9 mouse cellular contexts compared by ENCODE assay signal in the genomic region with DNA sequence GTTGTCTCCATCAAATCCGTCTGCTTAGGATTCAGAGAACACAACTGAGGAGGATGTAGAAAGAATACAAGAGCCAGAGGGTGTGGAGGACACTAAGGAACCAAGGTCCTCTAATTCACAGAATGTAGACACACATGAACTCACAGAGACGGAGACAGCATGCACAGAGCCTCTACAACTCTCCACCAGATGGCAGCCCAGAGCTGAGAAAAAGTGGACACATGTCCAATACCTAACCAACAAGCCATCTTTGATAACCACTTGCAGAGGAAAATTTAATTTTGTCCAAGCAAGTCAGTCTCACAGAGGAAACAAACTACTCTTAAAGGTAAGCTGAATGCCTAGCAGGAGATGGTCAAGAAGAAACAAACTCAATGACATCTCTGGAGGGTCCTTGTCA. TPM values are rescaled to one million over a fixed set of nuclear protein-coding genes. Genes with fewer than 3 reads are reported as not detected.
DNase-seq lines count a peak whose midpoint lies in the region; ATAC-seq lines count a peak whose summit lies in the region.
"Had no signal": no experiment of that assay in that cellular context is flagged by ENCODE, and none has a peak within 500 bp of the region (broad histone marks: within the 10 kb centered on the region; RNA-seq: fewer than 3 reads in every experiment).

No protein-coding gene starts in this region.

- no peaks in the 10 kb centered on the region for H3K36me3 ChIP-seq in kidney, embryonic 16.5 days (ENCODE audit: insufficient read depth, low read length)
- H3K36me3 ChIP-seq in liver, embryonic 11.5 days (ENCODE audit: control insufficient read depth, insufficient read depth, low read length) = no peaks in the 10 kb centered on the region
- H3K36me3 ChIP-seq: embryonic facial prominence, embryonic 13.5 days had no signal

- no peaks in the 10 kb centered on the region for H3K9me3 ChIP-seq in kidney, embryonic 16.5 days (ENCODE audit: low read length)
- no peaks in the 10 kb centered on the region for H3K9me3 ChIP-seq in liver, embryonic 11.5 days (ENCODE audit: control insufficient read depth, low read length)
- H3K9me3 ChIP-seq: embryonic facial prominence, embryonic 13.5 days had no signal

- peak; percentile 64 for DNase-seq in kidney, adult 18-20 months
- DNase-seq in adrenal gland, adult 18-20 months (ENCODE audit: low spot score in 2 of 2) = peak; percentile 41 to 58
- DNase-seq in embryo, embryonic 10.5 days (ENCODE audit: low spot score) = peak; percentile 80
- DNase-seq in kidney, adult 9 months = peak; percentile 66
- DNase-seq in liver, embryonic 11.5 days (ENCODE audit: low spot score) = peak; percentile 34
- peak; percentile 65 for DNase-seq in right cerebral cortex, postnatal 14 days
- no peak for DNase-seq in spleen, postnatal 4 days (ENCODE audit: low spot score in 2 of 2)

- WGBS in kidney, embryonic 16.5 days = 16% methylated on average over 2 of the region's 2 CpGs
- 22% methylated on average over 2 of the region's 2 CpGs for WGBS in liver, embryonic 11.5 days

- no peak overlapping the region for H3K4me2 ChIP-seq in kidney, embryonic 16.5 days (replicated peaks; ENCODE audit: low read depth, low read length)
- no peak overlapping the region for H3K4me2 ChIP-seq in liver, embryonic 11.5 days
- H3K4me2 ChIP-seq: embryonic facial prominence, embryonic 13.5 days had no signal

- H3K4me1 ChIP-seq in kidney, embryonic 16.5 days (ENCODE audit: insufficient read depth, low read length) = no peaks in the 10 kb centered on the region
- H3K4me1 ChIP-seq in liver, embryonic 11.5 days (replicated peaks; ENCODE audit: control insufficient read depth, insufficient read depth, low read length) = no peaks in the 10 kb centered on the region
- H3K4me1 ChIP-seq: embryonic facial prominence, embryonic 13.5 days had no signal

- ATAC-seq in kidney, embryonic 16.5 days (ENCODE audit: low FRiP score, low TSS enrichment) = no peak
- no peak for ATAC-seq in liver, embryonic 11.5 days (replicated peaks; ENCODE audit: low FRiP score)

- no peak overlapping the region for H3K9ac ChIP-seq in kidney, embryonic 16.5 days (replicated peaks; ENCODE audit: low read length)
- H3K9ac ChIP-seq in liver, embryonic 11.5 days (ENCODE audit: low read depth, low read length) = no peak overlapping the region
- H3K9ac ChIP-seq: embryonic facial prominence, embryonic 13.5 days had no signal

- no peak overlapping the region for H3K27ac ChIP-seq in kidney, embryonic 16.5 days (ENCODE audit: low read length)
- no peak overlapping the region for H3K27ac ChIP-seq in liver, embryonic 11.5 days (ENCODE audit: low read depth, low read length)
- H3K27ac ChIP-seq: embryonic facial prominence, embryonic 13.5 days had no signal

- H3K4me3 ChIP-seq in kidney, embryonic 16.5 days (ENCODE audit: low read length) = no peak overlapping the region
- H3K4me3 ChIP-seq in liver, embryonic 11.5 days (ENCODE audit: low read depth, low read length) = no peak overlapping the region
- H3K4me3 ChIP-seq: embryonic facial prominence, embryonic 13.5 days had no signal

- no peaks in the 10 kb centered on the region for H3K27me3 ChIP-seq in kidney, embryonic 16.5 days (ENCODE audit: insufficient read depth, low read length)
- H3K27me3 ChIP-seq in liver, embryonic 11.5 days (replicated peaks; ENCODE audit: control insufficient read depth, insufficient read depth, low read length) = no peaks in the 10 kb centered on the region
- H3K27me3 ChIP-seq: embryonic facial prominence, embryonic 13.5 days had no signal

RNA-seq across cellular contexts. Expression of a gene that starts 11.2 kb away (rescaled TPM):
- polyA plus RNA-seq in kidney, embryonic 16.5 days (2015; fragmentation: Nextera tagmentation; extraction: Ambion mirVana) = not detected in 2 replicates
- total RNA-seq in adrenal gland, adult 18-20 months (2021) = not detected
- not detected in 2 replicates for polyA plus RNA-seq in liver, embryonic 11.5 days (2014; fragmentation: Nextera tagmentation; extraction: Ambion mirVana)

RNA-seq across cellular contexts. Expression of a gene that starts 20.6 kb away (rescaled TPM):
- polyA plus RNA-seq in kidney, embryonic 16.5 days (2015; fragmentation: Nextera tagmentation; extraction: Ambion mirVana) = not detected in 2 replicates
- not detected for total RNA-seq in adrenal gland, adult 18-20 months (2021)
- polyA plus RNA-seq in liver, embryonic 11.5 days (2014; fragmentation: Nextera tagmentation; extraction: Ambion mirVana) = not detected in 2 replicates
- polyA plus RNA-seq: embryonic facial prominence, embryonic 13.5 days had no signal

Comparison
In these comparisons a context has a peak if more than half of its experiments do, and no peak if none do; other contexts are left out.
1. DNase-seq: peak in kidney, adult 18-20 months (single experiment), adrenal gland, adult 18-20 months (2 of 2), embryo, embryonic 10.5 days (single experiment), kidney, adult 9 months (single experiment), liver, embryonic 11.5 days (single experiment) and right cerebral cortex, postnatal 14 days (single experiment); none in spleen, postnatal 4 days (0 of 2).